Mouse (Mus musculus): ENCODE measurements around the gene Gadd45g.

Gene Gadd45g

DNA sequence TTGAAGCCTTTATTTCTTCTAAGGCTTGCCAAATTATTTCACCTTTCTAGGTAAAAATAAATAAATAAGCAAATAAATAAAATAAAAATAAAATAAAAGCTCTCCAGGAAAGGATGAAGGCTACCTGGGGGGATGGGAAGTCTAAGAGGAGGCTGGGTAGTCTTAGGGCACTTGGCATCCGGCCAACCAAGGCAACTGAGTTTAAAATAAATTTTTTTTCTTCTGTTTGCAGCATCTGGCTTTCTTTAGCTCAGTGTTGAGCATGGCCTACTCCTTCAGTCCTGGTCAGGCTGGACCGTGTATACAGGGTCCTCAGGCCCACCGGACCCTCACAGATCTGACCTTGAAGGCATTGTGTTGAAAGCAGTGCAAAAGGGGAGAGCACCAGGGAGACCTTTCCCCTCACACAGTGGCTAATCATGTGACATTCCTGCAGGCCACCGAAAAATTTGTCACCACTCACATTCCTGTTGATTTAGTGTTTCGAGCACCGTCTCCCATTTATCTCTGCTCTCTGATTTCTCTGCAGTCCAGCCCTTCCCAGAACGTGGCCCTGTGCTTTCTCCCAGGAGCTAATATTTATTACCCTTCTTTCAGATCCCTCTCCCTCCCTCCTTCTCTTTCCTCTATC is 6.2 kb downstream of the Gadd45g start:
- no peak for DNase-seq (ENCODE audit: low read depth, low spot score)

DNA sequence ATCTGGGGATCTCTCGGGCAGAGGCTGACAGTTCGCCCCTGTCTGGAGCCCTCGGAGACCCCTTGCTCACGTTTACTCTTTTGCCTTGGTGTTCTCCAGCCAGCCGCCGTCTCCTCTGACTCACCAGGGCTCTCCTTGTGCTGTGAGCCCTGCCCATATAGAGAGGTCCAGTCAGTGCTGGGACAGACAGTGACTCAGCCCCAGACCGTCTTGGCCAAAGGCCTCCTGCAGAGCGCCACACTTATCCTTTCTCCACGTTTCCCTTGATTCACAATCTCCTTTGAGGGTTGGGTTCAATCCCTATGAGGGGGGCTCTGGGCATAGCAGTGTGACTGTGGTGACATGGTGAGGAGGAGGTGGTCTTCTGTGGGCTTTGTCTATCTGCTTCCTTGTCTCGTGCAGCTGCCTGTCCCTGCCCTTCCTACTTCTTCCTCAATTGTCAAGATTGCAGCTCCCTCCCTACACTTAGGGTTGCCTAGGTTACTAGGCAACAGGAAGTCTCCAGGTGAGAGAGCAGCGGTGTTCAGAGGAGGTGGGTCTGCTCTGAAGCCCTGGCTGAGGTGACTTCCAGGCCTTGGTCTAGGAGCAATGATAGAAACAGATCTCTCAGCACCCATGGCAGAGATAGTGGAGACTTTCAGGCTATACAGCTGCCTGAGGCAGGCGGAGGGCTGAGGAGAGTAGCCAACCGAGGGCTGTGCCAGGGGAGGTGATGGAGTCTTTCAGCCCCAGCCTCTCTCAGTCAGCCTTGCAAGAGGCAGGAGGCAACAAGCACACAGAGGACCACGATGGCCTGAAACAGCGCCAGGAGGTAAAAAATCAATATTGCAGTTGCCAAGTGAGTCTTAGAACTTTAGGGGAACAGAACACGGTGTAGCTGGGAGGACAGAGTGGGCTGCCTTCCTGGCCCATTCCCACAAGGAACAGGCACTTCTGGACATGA is 7.1 kb downstream of the Gadd45g start:
- no peak for DNase-seq (ENCODE audit: low read depth, low spot score)

GRCm38 (mm10) chr13:51855584-51855983 is 9.1 kb downstream of the Gadd45g start:
- DNase-seq (ENCODE audit: low read depth, low spot score): no peak

DNA sequence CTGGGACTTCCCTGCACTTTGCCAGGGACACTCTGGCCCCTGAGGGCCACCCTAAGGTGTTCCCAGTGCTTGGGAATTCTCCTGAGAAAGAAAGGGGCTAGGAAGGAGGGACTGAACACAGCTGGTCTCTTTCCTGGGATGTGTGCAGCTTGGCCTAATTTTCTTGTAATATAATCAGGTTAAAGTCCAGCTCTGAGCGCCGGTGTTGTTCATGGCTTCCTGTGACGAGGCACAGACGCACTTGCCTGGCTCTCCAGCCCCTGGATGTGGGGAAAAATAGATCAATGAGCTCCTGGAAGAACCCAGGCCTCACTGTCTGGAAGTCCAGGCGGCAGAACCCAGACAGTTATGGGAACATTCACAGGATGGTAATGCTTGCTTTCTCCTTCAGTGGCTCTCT is 10.7 kb downstream of the Gadd45g start:
- no peak for DNase-seq (ENCODE audit: low read depth, low spot score)

GRCm38 (mm10) chr13:51858475-51858874 is 12.0 kb downstream of the Gadd45g start:
- no peak for DNase-seq (ENCODE audit: low read depth, low spot score)

GRCm38 (mm10) chr13:51859174-51859573 is 12.7 kb downstream of the Gadd45g start:
- no peak for DNase-seq (ENCODE audit: low read depth, low spot score)

DNA sequence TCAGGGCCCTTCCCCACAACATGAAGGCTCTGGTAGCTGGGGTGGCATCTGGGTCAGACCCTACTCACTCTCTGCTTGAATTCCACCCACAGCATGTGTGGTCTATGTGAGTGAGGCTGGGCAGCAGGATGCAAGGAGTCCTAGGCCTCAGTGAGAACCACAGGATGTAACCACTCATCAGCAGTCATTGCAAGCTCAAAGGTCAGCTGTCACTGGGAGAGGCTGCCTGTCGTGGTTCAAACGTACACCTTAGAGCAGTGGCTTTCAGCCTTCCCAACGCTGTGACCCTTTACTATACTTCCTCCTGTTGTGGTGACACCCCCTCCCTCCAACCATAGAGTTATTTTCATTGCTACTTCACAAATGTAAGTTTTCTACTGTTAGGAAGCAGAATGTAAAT is 13.3 kb downstream of the Gadd45g start:
- DNase-seq (ENCODE audit: low read depth, low spot score): no peak

DNA sequence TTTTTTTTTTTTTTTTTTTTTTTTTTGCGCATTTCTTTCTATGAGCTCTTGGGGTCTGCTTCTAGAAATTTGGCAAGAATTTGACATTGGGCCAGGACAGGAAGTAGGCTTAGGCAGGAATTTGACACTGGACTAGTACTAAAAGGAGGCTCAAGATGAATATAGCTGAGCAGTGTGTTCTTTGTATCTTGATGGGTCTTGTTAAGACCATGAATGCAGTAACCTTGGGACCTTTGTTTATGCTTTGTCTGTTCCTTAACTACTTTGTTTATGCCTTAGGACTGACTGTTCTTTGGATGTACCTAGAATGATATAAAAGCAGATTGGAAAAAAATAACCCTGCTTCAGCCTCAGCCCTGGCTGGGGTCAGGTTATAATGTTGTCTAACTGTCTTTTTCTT is 16.3 kb downstream of the Gadd45g start:
- no peak for DNase-seq (ENCODE audit: low read depth, low spot score)

- no peak for DNase-seq (ENCODE audit: low read depth, low spot score)
Measured at GRCm38 (mm10) chr13:51866151-51866659, 19.7 kb downstream of the Gadd45g start.

- no peak for DNase-seq (ENCODE audit: low read depth, low spot score)
Measured at GRCm38 (mm10) chr13:51868491-51869128, 22.1 kb downstream of the Gadd45g start.

DNA sequence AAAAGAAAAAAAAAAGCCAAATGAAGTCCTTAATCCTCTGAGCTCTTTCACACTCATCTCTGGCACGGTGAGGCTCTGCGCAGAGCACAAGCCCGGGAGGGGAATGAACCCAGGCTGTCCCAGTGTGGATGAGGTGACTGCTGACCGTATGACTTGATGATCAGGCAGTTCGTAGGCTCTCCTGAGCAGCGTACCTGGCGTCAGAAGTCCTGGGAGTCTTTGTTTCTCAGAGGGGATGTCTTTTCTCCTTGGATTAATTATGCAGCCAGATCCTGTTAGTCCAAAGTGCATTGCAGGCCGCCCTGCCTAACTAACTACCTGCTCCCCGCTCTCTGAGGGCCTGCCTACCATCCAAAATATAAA is 22.6 kb downstream of the Gadd45g start:
- no peak for DNase-seq (ENCODE audit: low read depth, low spot score)

- no peak for DNase-seq (ENCODE audit: low read depth, low spot score)
Measured at GRCm38 (mm10) chr13:51871148-51871547, 24.7 kb downstream of the Gadd45g start.

- no peak for DNase-seq (ENCODE audit: low read depth, low spot score)
Measured at GRCm38 (mm10) chr13:51872252-51872962, 25.9 kb downstream of the Gadd45g start.

GRCm38 (mm10) chr13:51872963-51873514 is 26.6 kb downstream of the Gadd45g start:
- DNase-seq (ENCODE audit: low read depth, low spot score): no peak

DNA sequence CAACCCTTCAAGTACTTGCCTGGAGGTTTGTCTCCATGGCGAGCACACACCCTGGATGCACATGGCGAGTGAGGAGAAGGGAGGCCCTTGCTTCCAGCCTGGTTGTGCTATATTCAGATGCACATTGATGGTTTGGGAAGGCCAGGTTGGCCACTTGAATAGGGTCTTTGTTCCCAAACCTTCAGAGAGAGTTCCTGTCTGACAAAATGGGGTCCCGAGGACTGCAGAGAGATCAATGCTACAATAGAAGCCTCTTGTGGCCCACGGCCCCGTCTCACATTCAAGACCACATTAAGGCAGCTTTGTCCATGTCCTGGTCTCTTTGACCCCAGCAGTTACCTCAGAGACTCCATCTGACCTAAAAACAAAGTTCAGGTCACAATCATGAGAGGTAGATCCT is 27.3 kb downstream of the Gadd45g start:
- DNase-seq (ENCODE audit: low read depth, low spot score): no peak

GRCm38 (mm10) chr13:51876131-51876530 is 29.7 kb downstream of the Gadd45g start:
- no peak for DNase-seq (ENCODE audit: low read depth, low spot score)

- DNase-seq (ENCODE audit: low read depth, low spot score): no peak
Measured at GRCm38 (mm10) chr13:51878806-51879205, 32.3 kb downstream of the Gadd45g start.

GRCm38 (mm10) chr13:51879571-51879970 is 33.1 kb downstream of the Gadd45g start:
- DNase-seq (ENCODE audit: low read depth, low spot score): no peak

GRCm38 (mm10) chr13:51880019-51880418 is 33.5 kb downstream of the Gadd45g start:
- DNase-seq (ENCODE audit: low read depth, low spot score): no peak

- DNase-seq (ENCODE audit: low read depth, low spot score): no peak
Measured at GRCm38 (mm10) chr13:51881271-51882128, 35.0 kb downstream of the Gadd45g start.

Data from A20 (cell line).